Mouse (Mus musculus): Measurements from ENCODE around the gene Psmb11.

DNA sequence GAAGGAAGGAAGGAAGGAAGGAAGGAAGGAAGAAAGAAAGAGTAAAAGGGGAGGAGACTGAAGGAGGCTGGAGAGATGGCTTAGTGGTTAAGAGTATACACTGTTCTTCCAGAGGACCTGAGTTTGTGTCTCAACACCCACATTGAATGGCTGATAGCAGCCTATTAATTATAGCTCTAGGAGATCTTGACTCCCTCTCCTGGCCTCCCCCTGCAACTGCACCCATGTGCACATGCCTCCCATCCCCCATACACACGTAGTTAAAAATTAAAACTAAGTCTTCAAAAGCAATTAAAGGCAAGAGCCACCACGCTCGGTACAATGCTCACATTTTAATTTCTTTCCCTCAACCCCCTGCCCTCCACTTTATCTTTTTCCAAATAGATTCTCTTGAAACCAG lies 27.2 kb upstream of the Psmb11 start:
- TF ChIP-seq CTCF (IDR thresholded peaks at IDR 0.05; ENCODE audit: control insufficient read depth, insufficient read depth, low read length): peak; percentile 36; the same call in 1 of the 2 replicates
- no peak for TF ChIP-seq POLR2A (IDR thresholded peaks at IDR 0.05; ENCODE audit: borderline replicate concordance, control insufficient read depth, low read depth, low read length)

Measured in bone marrow, adult 2 months (tissue).